Mouse (Mus musculus) retina, adult 2 months (tissue): Measurements from ENCODE around the gene Nuak2.
"Not testable (repeated sequence)": the region's sequence is repeated elsewhere in the genome, so short reads cannot be mapped to it uniquely, and the experiment has no call there.

Experiments
- DNase-seq: peaks from one replicate; pipeline ENCODE4 v3.0.0-alpha.2; 2012; ENCODE audit warnings: low read depth, low spot score

Nuak2 gene

GRCm38 (mm10) chr1:132315889-132316624, at the start of gene Nuak2:
Nuak2 (plus strand) TSS chr1:132316126.
- DNase-seq, result peak; percentile 56

GRCm38 (mm10) chr1:132266791-132267557, 49.0 kb upstream of the Nuak2 start:
- no peak for DNase-seq

GRCm38 (mm10) chr1:132267959-132268358, 48.0 kb upstream of the Nuak2 start:
- DNase-seq, result no peak

- no peak for DNase-seq
Measured at GRCm38 (mm10) chr1:132268418-132269060, 47.4 kb upstream of the Nuak2 start.

- no peak for DNase-seq
Measured at GRCm38 (mm10) chr1:132271237-132271636, 44.7 kb upstream of the Nuak2 start.

GRCm38 (mm10) chr1:132276694-132277093, 39.2 kb upstream of the Nuak2 start:
- no peak for DNase-seq

- DNase-seq, result no peak
Measured at GRCm38 (mm10) chr1:132277124-132277523, 38.8 kb upstream of the Nuak2 start.

GRCm38 (mm10) chr1:132280636-132281035, 35.3 kb upstream of the Nuak2 start:
- DNase-seq, result not testable (repeated sequence)

- no peak for DNase-seq
Measured at GRCm38 (mm10) chr1:132281523-132282176, 34.3 kb upstream of the Nuak2 start.

- no peak for DNase-seq
Measured at GRCm38 (mm10) chr1:132282177-132282536, 33.8 kb upstream of the Nuak2 start.

- DNase-seq, result no peak
Measured at GRCm38 (mm10) chr1:132283018-132283417, 32.9 kb upstream of the Nuak2 start.

GRCm38 (mm10) chr1:132286735-132287134, 29.2 kb upstream of the Nuak2 start:
- no peak for DNase-seq

GRCm38 (mm10) chr1:132287445-132287844, 28.5 kb upstream of the Nuak2 start:
- DNase-seq, result no peak

GRCm38 (mm10) chr1:132287991-132288451, 27.9 kb upstream of the Nuak2 start:
- DNase-seq, result no peak

- DNase-seq, result no peak
Measured at GRCm38 (mm10) chr1:132289965-132290364, 26.0 kb upstream of the Nuak2 start.

- no peak for DNase-seq
Measured at GRCm38 (mm10) chr1:132290921-132291675, 24.8 kb upstream of the Nuak2 start.

GRCm38 (mm10) chr1:132291706-132292105, 24.2 kb upstream of the Nuak2 start:
- DNase-seq, result no peak

GRCm38 (mm10) chr1:132292318-132293129, 23.4 kb upstream of the Nuak2 start:
- peak; percentile 49 for DNase-seq

- DNase-seq, result no peak
Measured at GRCm38 (mm10) chr1:132295506-132295905, 20.4 kb upstream of the Nuak2 start.

GRCm38 (mm10) chr1:132296051-132296450, 19.9 kb upstream of the Nuak2 start:
- DNase-seq, result no peak
